Mouse (Mus musculus) layer of hippocampus, adult 9-10 months (tissue): ENCODE measurements at regions not wholly inside any gene's neighbourhood (a gene's known extent, or its start where the extent isn't known, plus 50 kb on each side); places are given as distances from the start of the nearest gene placed in this dataset.

ENCODE experiments used
- DNase-seq: peaks from one replicate; pipeline ENCODE4 v3.0.0; 2022; ENCODE audit warnings: low spot score

- DNase-seq = no peak
These were observed 658.4 kb upstream of the Pfkp start for GRCm38 (mm10) chr13:7306995-7307394.

- no peak for DNase-seq
These were observed 658.8 kb upstream of the Pfkp start for GRCm38 (mm10) chr13:7307396-7307795.

GRCm38 (mm10) chr13:7313474-7313873 lies 664.9 kb upstream of the Pfkp start:
- DNase-seq = no peak

GRCm38 (mm10) chr13:7330151-7330550 lies 681.6 kb upstream of the Pfkp start:
- no peak for DNase-seq

- no peak for DNase-seq
These were observed 697.2 kb upstream of the Pfkp start for GRCm38 (mm10) chr13:7345760-7346159.

GRCm38 (mm10) chr13:7348431-7348830 lies 699.9 kb upstream of the Pfkp start:
- no peak for DNase-seq

- no peak for DNase-seq
These were observed 704.4 kb upstream of the Pfkp start for GRCm38 (mm10) chr13:7353011-7353410.

GRCm38 (mm10) chr13:7357071-7357470 lies 708.5 kb upstream of the Pfkp start:
- DNase-seq = no peak

GRCm38 (mm10) chr13:7373559-7373958 lies 725.0 kb upstream of the Pfkp start:
- no peak for DNase-seq

- peak; percentile 8 for DNase-seq
These were observed 726.5 kb upstream of the Pfkp start for GRCm38 (mm10) chr13:7374993-7375627.

- DNase-seq = no peak
These were observed 766.0 kb upstream of the Pfkp start for GRCm38 (mm10) chr13:7414342-7415287.

- no peak for DNase-seq
These were observed 774.9 kb upstream of the Adarb2 start for GRCm38 (mm10) chr13:7427750-7428149.

- DNase-seq = no peak
These were observed 773.4 kb upstream of the Adarb2 start for GRCm38 (mm10) chr13:7429271-7429670.

GRCm38 (mm10) chr13:7451434-7452002 lies 751.1 kb upstream of the Adarb2 start:
- DNase-seq = no peak

- DNase-seq = no peak
These were observed 727.0 kb upstream of the Adarb2 start for GRCm38 (mm10) chr13:7475661-7476060.

GRCm38 (mm10) chr13:7518090-7518489 lies 684.6 kb upstream of the Adarb2 start:
- DNase-seq = no peak

- no peak for DNase-seq
These were observed 678.2 kb upstream of the Adarb2 start for GRCm38 (mm10) chr13:7524436-7524835.

- no peak for DNase-seq
These were observed 663.8 kb upstream of the Adarb2 start for GRCm38 (mm10) chr13:7538856-7539255.

- DNase-seq = no peak
These were observed 618.6 kb upstream of the Adarb2 start for GRCm38 (mm10) chr13:7584022-7584421.
